Mouse (Mus musculus): ENCODE measurements around the gene Tm9sf3. TPM values are rescaled to one million over a fixed set of nuclear protein-coding genes. Genes with fewer than 3 reads are reported as not detected.

The Tm9sf3 gene
- total and polyA plus RNA-seq, 3 experiments: 34.3 to 114 (median 103) TPM

GRCm38 (mm10) chr19:41165914-41166235, 97.9 kb downstream of the Tm9sf3 start (continued):
- TF ChIP-seq POLR2AphosphoS2 (IDR thresholded peaks at IDR 0.05; ENCODE audit: low read length): no peak
- TF ChIP-seq CTCF (IDR thresholded peaks at IDR 0.05 in 2 of 3, conservative IDR thresholded peaks at IDR 0.05 in 1 of 3; ENCODE audit: control insufficient read depth in 1 of 3, insufficient read depth in 1 of 3, low read depth in 2 of 3, low read length in 3 of 3, poor library complexity in 1 of 3, severe bottlenecking in 1 of 3): no peak
- TF ChIP-seq ZKSCAN1 (IDR thresholded peaks at IDR 0.05; ENCODE audit: low read depth, low read length): no peak
- TF ChIP-seq MAFK (IDR thresholded peaks at IDR 0.05; ENCODE audit: borderline replicate concordance, low read depth, low read length): no peak
- TF ChIP-seq MAX (IDR thresholded peaks at IDR 0.05; ENCODE audit: low read length): no peak

DNA sequence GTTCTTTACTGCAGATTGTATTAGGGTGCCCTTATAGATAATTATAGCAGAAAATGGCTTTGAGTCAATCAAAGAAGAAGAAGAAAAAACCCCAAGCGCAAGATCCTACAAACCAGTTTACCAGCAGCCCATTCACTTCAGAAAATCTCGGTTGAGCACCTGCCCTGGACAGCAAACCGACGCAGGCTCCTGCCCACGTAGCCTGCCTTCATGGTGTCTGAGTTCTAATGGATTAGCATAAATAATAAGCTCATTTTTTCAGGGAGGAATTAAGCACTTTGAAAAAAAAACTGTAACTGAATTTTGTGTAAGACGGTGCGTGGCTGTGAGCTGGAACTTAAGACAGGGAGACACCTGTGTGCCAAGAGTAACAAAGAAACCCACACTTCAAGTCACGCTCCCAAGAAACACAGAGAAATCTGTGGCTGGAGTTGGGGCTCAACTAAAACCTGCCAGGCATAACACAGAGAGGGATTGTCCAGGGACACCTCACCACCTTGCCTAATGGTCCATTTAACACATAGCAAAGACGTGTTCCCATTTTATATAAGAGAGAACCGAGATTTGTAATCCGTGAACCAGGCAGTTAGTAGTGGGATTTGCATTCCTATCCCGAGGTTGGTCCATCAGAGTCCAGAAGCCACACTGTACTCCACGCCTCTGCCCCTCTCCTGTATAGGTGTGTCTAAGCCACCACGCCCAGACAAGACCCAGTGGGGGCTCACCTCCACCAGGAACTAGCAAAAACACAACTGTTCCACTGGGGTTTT, 98.5 kb downstream of the Tm9sf3 start:
- no peaks in the 10 kb centered on the region for H3K36me3 ChIP-seq (ENCODE audit: control insufficient read depth in 1 of 2, insufficient read depth in 2 of 2, low read length in 2 of 2)
- H3K27ac ChIP-seq (ENCODE audit: control insufficient read depth, low read depth, low read length): no peak overlapping the region
- DNase-seq (ENCODE audit: low read depth, low spot score): no peak
- no peak for TF ChIP-seq GABPA (IDR thresholded peaks at IDR 0.05; ENCODE audit: low read depth, low read length)
- TF ChIP-seq ZMIZ1 (IDR thresholded peaks at IDR 0.05; ENCODE audit: low read depth, low read length): no peak
- no peak for TF ChIP-seq ELF1 (IDR thresholded peaks at IDR 0.05; ENCODE audit: low read depth, low read length)
- TF ChIP-seq MAX (IDR thresholded peaks at IDR 0.05; ENCODE audit: low read length): no peak
- no peak for TF ChIP-seq POLR2A (IDR thresholded peaks at IDR 0.05; ENCODE audit: control insufficient read depth in 1 of 2, insufficient read depth in 1 of 2, low read depth in 1 of 2, low read length in 2 of 2, poor library complexity in 1 of 2)
- TF ChIP-seq MXI1 (IDR thresholded peaks at IDR 0.05; ENCODE audit: low read depth, low read length): no peak
- TF ChIP-seq USF1 (IDR thresholded peaks at IDR 0.05; ENCODE audit: low read depth, low read length): no peak
- no peak for TF ChIP-seq MAFK (IDR thresholded peaks at IDR 0.05; ENCODE audit: borderline replicate concordance, low read depth, low read length)
- TF ChIP-seq CHD1 (IDR thresholded peaks at IDR 0.05; ENCODE audit: low read depth, low read length): no peak
- TF ChIP-seq ETS1 (IDR thresholded peaks at IDR 0.05; ENCODE audit: low read depth, low read length): no peak
- no peaks in the 10 kb centered on the region for H3K4me1 ChIP-seq (ENCODE audit: control insufficient read depth in 1 of 2, insufficient read depth in 2 of 2, low read length in 2 of 2)
- no peaks in the 10 kb centered on the region; a peak in 1 of 4 replicates for H3K27me3 ChIP-seq (ENCODE audit: control insufficient read depth in 1 of 2, insufficient read depth in 2 of 2, low read length in 2 of 2)
- no peak overlapping the region for H3K9ac ChIP-seq (ENCODE audit: control insufficient read depth, low read depth, low read length, poor library complexity, severe bottlenecking)
- H3K79me2 ChIP-seq (ENCODE audit: control insufficient read depth, insufficient read depth, low read length, poor library complexity): no peaks in the 10 kb centered on the region
- no peaks in the 10 kb centered on the region for H3K9me3 ChIP-seq (replicated peaks; ENCODE audit: insufficient read depth, low read length)
- no peak overlapping the region for H3K4me3 ChIP-seq (ENCODE audit: control insufficient read depth in 1 of 2, insufficient read depth in 1 of 2, low read depth in 2 of 2, low read length in 2 of 2)

- Histone ChIP-seq H3K4me1 (ENCODE audit: control insufficient read depth in 1 of 2, insufficient read depth in 2 of 2, low read length in 2 of 2) (no peaks in the 10 kb centered on the region), H3K4me3 (ENCODE audit: control insufficient read depth in 1 of 2, insufficient read depth in 1 of 2, low read depth in 2 of 2, low read length in 2 of 2) (no peak overlapping the region), H3K79me2 (ENCODE audit: control insufficient read depth, insufficient read depth, low read length, poor library complexity) (no peaks in the 10 kb centered on the region), H3K9me3 (replicated peaks; ENCODE audit: insufficient read depth, low read length) (no peaks in the 10 kb centered on the region), H3K9ac (ENCODE audit: control insufficient read depth, low read depth, low read length, poor library complexity, severe bottlenecking) (no peak overlapping the region), H3K27me3 (ENCODE audit: control insufficient read depth in 1 of 2, insufficient read depth in 2 of 2, low read length in 2 of 2) (no peaks in the 10 kb centered on the region), H3K36me3 (ENCODE audit: control insufficient read depth in 1 of 2, insufficient read depth in 2 of 2, low read length in 2 of 2) (no peaks in the 10 kb centered on the region), H3K27ac (ENCODE audit: control insufficient read depth, low read depth, low read length) (no peak overlapping the region)
- TF ChIP-seq UBTF (IDR thresholded peaks at IDR 0.05; ENCODE audit: borderline replicate concordance, insufficient read depth, low read depth, low read length) (no peak), MYC (IDR thresholded peaks at IDR 0.05; ENCODE audit: low read depth, low read length) (no peak), NELFE (IDR thresholded peaks at IDR 0.05; ENCODE audit: low read depth, low read length) (no peak), E2F4 (IDR thresholded peaks at IDR 0.05; ENCODE audit: borderline replicate concordance, low read depth, low read length) (no peak), POLR2AphosphoS5 (IDR thresholded peaks at IDR 0.05; ENCODE audit: borderline replicate concordance, low read depth, low read length) (no peak), MAFK (IDR thresholded peaks at IDR 0.05; ENCODE audit: borderline replicate concordance, low read depth, low read length) (no peak), CHD1 (IDR thresholded peaks at IDR 0.05; ENCODE audit: low read depth, low read length) (no peak), ZC3H11A (IDR thresholded peaks at IDR 0.05; ENCODE audit: low read depth, low read length) (no peak), ELF1 (IDR thresholded peaks at IDR 0.05; ENCODE audit: low read depth, low read length) (no peak), ZNF384 (IDR thresholded peaks at IDR 0.05; ENCODE audit: low read depth, low read length) (no peak), EP300 (IDR thresholded peaks at IDR 0.05; ENCODE audit: low read depth in 1 of 2, low read length in 2 of 2) (no peak)
- no peak for DNase-seq (ENCODE audit: low read depth, low spot score)
These were observed 99.2 kb downstream of the Tm9sf3 start for GRCm38 (mm10) chr19:41164447-41165095.
